Mouse (Mus musculus) thymus, postnatal 10 days (tissue): ENCODE data around the gene Itk.

Source experiments
- DNase-seq, 2 experiments: peaks; one replicate each; pipeline ENCODE4 v3.0.0; 2021; ENCODE audit warnings: low spot score in 2 of 2

The Itk gene

DNA sequence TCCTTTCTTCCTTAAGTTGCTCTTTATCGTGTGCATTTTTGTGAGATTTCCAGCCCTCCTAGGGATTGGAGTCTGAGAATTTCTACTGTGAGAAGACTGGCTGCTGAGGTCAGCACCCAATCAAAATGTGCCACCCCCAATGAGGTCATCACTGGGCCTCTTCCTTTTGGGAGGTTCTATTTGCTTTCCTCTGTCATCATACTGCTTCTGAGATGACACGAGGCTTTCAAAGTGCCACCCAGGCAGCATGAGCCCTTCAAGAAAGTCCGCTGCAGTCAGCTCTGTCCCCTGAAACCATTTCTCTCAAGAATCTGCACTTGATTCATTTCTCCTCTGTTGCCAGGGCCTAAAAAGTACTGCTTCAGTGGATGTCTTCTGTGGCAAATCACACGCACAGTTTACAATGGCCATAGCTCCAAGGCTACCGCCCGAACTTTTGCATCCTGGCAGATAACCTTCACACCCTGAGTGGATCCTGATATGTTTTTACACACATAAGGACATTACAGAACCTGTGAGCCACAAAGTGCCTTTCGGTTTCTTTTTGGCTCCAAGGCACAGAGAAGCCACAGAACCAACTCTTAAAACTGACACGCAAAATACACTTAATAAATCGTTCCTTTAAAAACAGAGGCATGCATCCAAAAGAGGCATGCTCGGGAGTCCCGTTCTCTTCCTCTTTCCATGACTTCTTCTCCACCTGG is 80.9 kb downstream of the Itk start:
- no peak for DNase-seq

GRCm38 (mm10) chr11:46307768-46308167 is 81.5 kb downstream of the Itk start:
- DNase-seq, result peak in 1 of 2 experiments; percentile 33

- DNase-seq, result no peak
Measured at GRCm38 (mm10) chr11:46306776-46307175, 82.5 kb downstream of the Itk start.

DNA sequence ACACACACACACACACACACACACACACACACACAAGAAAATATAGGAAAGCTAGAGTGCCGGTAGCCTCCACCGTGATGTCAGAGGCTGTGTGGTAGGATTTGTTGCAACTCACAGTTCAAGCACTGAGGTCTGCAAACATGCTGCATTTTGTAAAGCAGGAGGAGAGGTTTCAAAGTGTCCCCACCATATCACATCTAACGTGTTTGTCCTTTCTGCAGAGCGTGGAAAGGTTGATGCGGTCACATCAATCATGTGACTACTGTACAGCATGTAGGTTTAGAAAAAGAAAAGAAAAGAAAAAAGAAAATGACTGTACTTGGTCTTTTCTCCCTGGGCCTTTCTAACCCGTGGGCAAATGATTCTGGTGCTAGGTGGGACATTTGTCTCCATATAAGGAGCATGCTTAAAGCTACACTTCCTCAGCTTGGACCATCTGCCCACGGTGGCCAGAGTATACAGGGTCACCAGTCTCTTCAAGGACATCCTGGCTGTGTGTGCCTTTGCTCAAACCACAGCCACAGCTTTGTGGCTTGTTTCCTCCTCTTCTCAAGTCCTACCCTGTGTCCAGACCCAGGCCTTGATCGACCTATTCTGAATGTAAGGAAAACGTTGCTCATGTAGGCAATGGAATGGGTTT is 83.3 kb downstream of the Itk start:
- no peak for DNase-seq

- peak; percentile 61 to 71 for DNase-seq
Measured at GRCm38 (mm10) chr11:46304864-46305710, 84.2 kb downstream of the Itk start.

DNA sequence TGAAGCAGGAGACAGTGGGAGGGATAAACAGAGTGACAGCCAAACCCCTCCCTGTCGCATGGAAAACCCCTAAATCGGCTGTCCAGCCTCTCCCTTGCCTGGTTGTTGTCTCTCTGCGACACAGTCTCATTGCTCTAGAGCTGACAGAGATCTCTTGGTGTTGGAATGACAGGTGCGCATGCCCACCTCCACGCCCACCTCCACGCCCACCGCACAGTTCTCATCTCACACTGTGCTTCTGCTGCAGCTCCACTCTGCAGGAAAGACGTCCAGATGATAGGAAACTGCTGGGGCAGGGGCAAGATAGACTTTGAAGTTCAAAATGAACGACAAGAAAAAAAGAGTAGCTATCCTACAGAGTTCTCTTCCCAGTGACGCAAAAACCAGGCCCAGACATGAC is 85.2 kb downstream of the Itk start:
- DNase-seq, result no peak

DNA sequence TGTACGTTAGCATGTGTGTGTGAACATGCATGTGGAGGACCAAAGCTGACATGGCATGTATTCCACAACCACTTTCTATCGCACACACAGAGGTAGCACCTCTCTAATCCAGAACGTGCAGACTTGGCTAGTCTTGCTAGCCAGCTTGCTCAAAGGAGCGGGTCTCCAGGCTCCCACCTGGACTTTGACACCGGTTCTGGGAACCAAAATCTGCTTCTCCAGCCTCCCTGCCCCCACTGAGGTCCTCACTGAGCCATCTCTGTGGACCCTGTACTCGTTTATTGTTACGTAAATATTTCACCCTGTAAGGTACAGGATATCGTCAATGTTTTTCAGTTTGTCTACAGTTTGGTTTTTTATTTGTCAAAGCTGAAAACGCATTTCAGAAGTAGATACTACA is 86.8 kb downstream of the Itk start:
- DNase-seq, result no peak

- no peak for DNase-seq
Measured at GRCm38 (mm10) chr11:46301579-46302248, 87.6 kb downstream of the Itk start.

- no peak for DNase-seq
Measured at GRCm38 (mm10) chr11:46299901-46300300, 89.4 kb downstream of the Itk start.

DNA sequence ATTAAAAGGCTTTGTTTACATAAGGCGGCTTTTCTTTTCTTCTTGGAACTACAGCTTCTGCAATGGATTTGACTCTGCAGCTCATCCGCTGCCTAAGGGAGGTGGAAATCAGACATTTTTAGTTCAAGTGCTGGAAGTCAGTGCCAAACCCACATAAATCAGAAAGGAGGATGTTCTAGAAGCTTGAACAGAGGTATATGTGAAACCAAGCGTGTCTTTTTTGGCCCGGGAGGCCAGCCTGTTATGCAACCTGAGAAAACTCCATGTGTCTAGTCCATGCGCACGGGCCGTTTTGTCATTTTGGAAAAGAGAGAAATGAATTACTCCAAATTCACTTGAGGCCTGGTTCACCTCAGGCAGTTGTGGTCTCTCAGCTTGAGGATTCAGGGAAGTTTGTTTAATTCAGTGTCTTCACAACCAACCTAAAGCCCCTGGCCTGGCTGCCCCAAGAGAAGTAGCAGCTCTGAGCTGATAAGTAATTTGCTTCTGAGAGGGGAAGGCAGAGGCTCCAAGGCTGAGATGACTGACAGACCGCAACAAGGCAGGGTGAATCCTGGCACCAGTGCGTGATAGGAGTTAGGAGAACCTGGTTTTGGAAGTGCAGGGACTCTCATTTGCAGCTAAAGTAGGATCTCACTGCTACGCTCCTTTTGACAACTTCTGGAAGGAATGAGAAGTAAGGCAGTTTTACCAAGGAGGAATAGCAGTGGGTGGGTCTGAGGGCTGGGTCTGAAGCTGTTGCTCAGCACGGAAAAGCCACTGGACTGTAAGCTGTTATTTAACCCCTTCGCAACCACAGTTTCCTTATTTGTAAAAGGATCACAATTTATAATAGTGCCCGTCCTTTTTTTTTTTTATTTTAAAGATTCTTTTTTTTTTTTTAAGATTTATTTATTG is 90.2 kb downstream of the Itk start:
- no peak for DNase-seq

- no peak for DNase-seq
Measured at GRCm38 (mm10) chr11:46294390-46294789, 94.9 kb downstream of the Itk start.

- no peak for DNase-seq
Measured at GRCm38 (mm10) chr11:46293491-46293890, 95.8 kb downstream of the Itk start.

- no peak for DNase-seq
Measured at GRCm38 (mm10) chr11:46290988-46291405, 98.3 kb downstream of the Itk start.

- DNase-seq, result no peak
Measured at GRCm38 (mm10) chr11:46289561-46289960, 99.8 kb downstream of the Itk start.

DNA sequence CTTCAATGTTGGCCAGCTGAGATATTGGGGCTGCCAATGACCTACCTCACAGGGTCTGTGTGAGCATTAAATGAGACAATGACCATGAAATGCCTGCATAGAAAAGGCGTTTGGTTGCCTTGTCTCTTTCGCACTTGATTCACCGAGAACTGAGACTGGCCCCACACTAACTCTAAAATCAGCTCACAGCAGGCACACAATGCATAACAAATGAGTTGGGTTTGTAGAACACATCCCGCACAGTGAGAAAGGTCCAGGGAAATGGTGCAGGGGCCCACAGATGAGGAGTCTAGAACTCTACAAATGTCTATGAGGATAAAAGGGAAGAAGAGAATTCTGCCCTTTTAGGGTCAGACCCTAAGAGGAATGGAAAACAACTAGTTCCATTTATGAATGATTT is 100.3 kb downstream of the Itk start:
- DNase-seq, result no peak

DNA sequence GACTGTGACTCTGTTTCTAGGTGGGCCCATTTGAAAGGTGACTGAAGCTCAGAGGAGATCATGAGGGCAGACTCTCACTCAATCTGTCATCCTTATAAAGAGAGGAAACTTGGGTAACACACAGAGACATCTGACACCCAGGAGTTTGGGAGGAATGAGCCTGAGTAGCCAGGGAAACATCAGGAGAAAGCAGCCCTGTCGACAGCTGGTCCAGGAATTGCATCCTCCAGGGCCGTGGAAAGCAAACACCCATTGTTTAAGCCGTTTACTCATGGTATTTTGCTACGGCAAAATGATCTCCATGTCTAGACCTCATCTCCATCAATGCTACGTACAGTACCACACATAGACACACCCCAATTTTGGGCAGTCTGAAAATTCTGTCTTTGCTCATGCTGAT is 101.2 kb downstream of the Itk start:
- no peak for DNase-seq

DNA sequence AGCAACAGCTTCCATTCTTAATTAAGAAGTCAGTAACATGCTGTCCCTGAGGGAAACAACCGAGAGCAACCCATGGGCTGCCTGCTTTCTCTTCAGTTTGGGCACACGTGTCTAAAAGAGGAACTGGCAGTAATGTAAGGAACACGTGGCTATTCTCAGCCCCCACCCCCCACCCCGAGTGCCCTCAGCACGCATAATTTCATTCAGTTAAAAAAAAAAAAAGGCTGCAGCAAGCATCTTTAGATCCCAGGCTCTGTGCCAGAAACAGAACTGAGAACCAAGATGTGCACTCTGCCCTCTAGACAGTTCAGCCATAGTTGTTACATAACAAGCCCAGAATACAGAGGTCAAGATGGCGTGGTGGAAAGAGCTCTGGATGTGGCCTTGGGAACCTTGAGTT is 102.5 kb downstream of the Itk start:
- no peak for DNase-seq

DNA sequence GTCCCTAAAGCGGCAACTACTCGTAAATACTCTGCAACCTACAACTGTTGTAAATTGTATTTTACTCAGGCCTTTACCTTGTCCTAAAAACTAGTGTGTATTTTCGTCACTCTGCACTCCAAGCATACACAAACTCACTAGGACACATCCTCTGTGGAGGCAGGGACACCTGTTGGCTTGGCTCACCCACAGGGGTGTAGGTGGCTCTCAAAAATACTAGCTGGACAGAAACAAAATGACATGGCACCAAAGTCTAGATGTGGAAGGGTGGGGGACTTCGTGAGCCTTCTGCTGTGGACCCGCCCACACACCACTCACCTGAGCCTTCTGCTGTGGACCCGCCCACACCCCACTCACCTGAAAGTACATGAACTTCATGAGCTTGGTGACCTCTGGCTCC is 105.5 kb downstream of the Itk start:
- DNase-seq, result no peak

- no peak for DNase-seq
Measured at GRCm38 (mm10) chr11:46282612-46283011, 106.7 kb downstream of the Itk start.

- DNase-seq, result no peak
Measured at GRCm38 (mm10) chr11:46278709-46279108, 110.6 kb downstream of the Itk start.

GRCm38 (mm10) chr11:46278140-46278539 is 111.2 kb downstream of the Itk start:
- DNase-seq, result no peak
